Mouse (Mus musculus) layer of hippocampus, adult 2 months (tissue): ENCODE results near the gene Npas3. TPM values are rescaled to one million over a fixed set of nuclear protein-coding genes. Genes with fewer than 3 reads are reported as not detected.

ENCODE experiments used
- DNase-seq, 2 experiments: peaks; one replicate each; pipeline ENCODE4 v3.0.0; 2022; ENCODE audit warnings: low spot score in 2 of 2
- H3K27ac ChIP-seq: fragments of 200-600 bp; 2 replicates; pipeline ENCODE4 v1.8.1; 2022
- H3K4me3 ChIP-seq: fragments of 200-600 bp; 2 replicates; pipeline ENCODE4 v1.8.1; 2022; ENCODE audit warnings: mild to moderate bottlenecking
- CTCF ChIP-seq: fragments of 200-600 bp; conservative IDR thresholded peaks from 2 replicates; pipeline ENCODE4 v1.8.1; 2022; ENCODE audit warnings: antibody characterized with exemption, mild to moderate bottlenecking, moderate library complexity
- total RNA-seq, 2 experiments: library from RNA; stranded (reverse); gene quantifications; 2 replicates each; pipeline ENCODE4 v1.2.3; 2021

The Npas3 gene
- total RNA-seq, 2 experiments from 2014 or later = 22.9 to 29.1 TPM

GRCm38 (mm10) chr12:53587691-53588504 is 339.4 kb downstream of the Npas3 start:
- H3K27ac ChIP-seq = peak overlapping the region; percentile 57; the same call in 1 of the 2 replicates
- DNase-seq = peak; percentile 52 to 59
- 0 out of 2 replicates have a peak, but pooled peaks have one; percentile 12 for TF ChIP-seq CTCF
- H3K4me3 ChIP-seq = no peak overlapping the region

- H3K27ac ChIP-seq = no peak overlapping the region
- no peak for TF ChIP-seq CTCF
- no peak overlapping the region for H3K4me3 ChIP-seq
- no peak for DNase-seq
Observed at GRCm38 (mm10) chr12:53589446-53589961, 341.0 kb downstream of the Npas3 start.

- Histone ChIP-seq H3K4me3 (no peak overlapping the region), H3K27ac (no peak overlapping the region)
- no peak for TF ChIP-seq CTCF
- DNase-seq = no peak
Observed at GRCm38 (mm10) chr12:53605661-53606060, 357.2 kb downstream of the Npas3 start.

GRCm38 (mm10) chr12:53612120-53612519 is 363.6 kb downstream of the Npas3 start:
- DNase-seq = no peak
- no peak for TF ChIP-seq CTCF
- Histone ChIP-seq H3K4me3 (no peak overlapping the region), H3K27ac (no peak overlapping the region)

- no peak overlapping the region for H3K4me3 ChIP-seq
- no peak overlapping the region for H3K27ac ChIP-seq
- TF ChIP-seq CTCF = no peak
- no peak for DNase-seq
Observed at GRCm38 (mm10) chr12:53621271-53621670, 372.8 kb downstream of the Npas3 start.

- Histone ChIP-seq H3K4me3 (no peak overlapping the region), H3K27ac (peak overlapping the region; percentile 29; the same call in 1 of the 2 replicates)
- no peak for TF ChIP-seq CTCF
- DNase-seq = no peak
Observed at GRCm38 (mm10) chr12:53623793-53624192, 375.3 kb downstream of the Npas3 start.

GRCm38 (mm10) chr12:53624379-53625021 is 376.0 kb downstream of the Npas3 start:
- no peak for DNase-seq
- peak overlapping the region; percentile 29; the same call in 1 of the 2 replicates for H3K27ac ChIP-seq
- no peak for TF ChIP-seq CTCF

GRCm38 (mm10) chr12:53629483-53630120 is 381.1 kb downstream of the Npas3 start:
- no peak for TF ChIP-seq CTCF
- no peak overlapping the region for H3K4me3 ChIP-seq
- DNase-seq = no peak
- peak overlapping the region; percentile 39; the same call in 1 of the 2 replicates for H3K27ac ChIP-seq

More at GRCm38 (mm10) chr12:53624379-53625021, 376.0 kb downstream of the Npas3 start:
- H3K4me3 ChIP-seq = no peak overlapping the region

GRCm38 (mm10) chr12:53630607-53631006 is 382.1 kb downstream of the Npas3 start:
- Histone ChIP-seq H3K27ac (peak overlapping the region; percentile 39), H3K4me3 (no peak overlapping the region)
- DNase-seq = no peak
- TF ChIP-seq CTCF = no peak

- no peak for TF ChIP-seq CTCF
- 0 out of 2 replicates have a peak overlapping the region, but pooled peaks have one; percentile 39 for H3K27ac ChIP-seq
- DNase-seq = no peak
- no peak overlapping the region for H3K4me3 ChIP-seq
Observed at GRCm38 (mm10) chr12:53631315-53632106, 383.0 kb downstream of the Npas3 start.

GRCm38 (mm10) chr12:53638571-53638970 is 390.1 kb downstream of the Npas3 start:
- no peak for DNase-seq

GRCm38 (mm10) chr12:53647282-53647681 is 398.8 kb downstream of the Npas3 start:
- DNase-seq = no peak
- H3K4me3 ChIP-seq = no peak overlapping the region
- no peak for TF ChIP-seq CTCF
- no peak overlapping the region for H3K27ac ChIP-seq

More at GRCm38 (mm10) chr12:53638571-53638970, 390.1 kb downstream of the Npas3 start:
- H3K27ac ChIP-seq = peak overlapping the region; percentile 64; the same call in 1 of the 2 replicates
- H3K4me3 ChIP-seq = no peak overlapping the region
- no peak for TF ChIP-seq CTCF
